Mouse (Mus musculus): ENCODE data around the gene Slc25a22.
"Not testable (repeated sequence)": the region's sequence is repeated elsewhere in the genome, so short reads cannot be mapped to it uniquely, and the experiment has no call there.

The Slc25a22 gene

DNA sequence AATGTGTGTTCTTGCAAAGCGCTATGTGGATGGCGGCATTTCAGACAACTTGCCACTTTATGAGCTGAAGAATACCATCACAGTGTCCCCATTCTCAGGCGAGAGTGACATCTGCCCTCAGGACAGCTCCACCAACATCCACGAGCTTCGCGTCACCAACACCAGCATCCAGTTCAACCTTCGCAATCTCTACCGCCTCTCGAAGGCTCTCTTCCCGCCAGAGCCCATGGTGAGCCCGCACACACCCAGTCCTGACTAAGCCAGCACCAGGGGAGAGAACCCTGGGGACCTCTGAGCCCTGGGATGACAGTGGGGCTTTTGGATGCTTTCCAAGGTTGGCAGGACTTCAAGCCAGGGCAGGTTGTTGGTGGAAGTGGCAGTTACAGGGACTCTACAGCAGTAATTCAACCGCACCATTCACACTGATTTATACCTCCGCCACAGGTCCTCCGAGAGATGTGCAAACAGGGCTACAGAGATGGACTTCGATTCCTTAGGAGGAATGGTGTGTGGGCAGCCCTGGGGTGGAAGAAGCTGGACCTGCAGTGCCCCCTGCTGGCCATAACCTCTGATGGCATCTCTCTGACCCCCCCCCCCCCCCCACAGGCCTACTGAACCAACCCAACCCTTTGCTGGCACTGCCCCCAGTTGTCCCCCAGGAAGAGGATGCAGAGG lies 20.4 kb upstream of the Slc25a22 start:
- DNase-seq (ENCODE audit: low spot score), result no peak

DNA sequence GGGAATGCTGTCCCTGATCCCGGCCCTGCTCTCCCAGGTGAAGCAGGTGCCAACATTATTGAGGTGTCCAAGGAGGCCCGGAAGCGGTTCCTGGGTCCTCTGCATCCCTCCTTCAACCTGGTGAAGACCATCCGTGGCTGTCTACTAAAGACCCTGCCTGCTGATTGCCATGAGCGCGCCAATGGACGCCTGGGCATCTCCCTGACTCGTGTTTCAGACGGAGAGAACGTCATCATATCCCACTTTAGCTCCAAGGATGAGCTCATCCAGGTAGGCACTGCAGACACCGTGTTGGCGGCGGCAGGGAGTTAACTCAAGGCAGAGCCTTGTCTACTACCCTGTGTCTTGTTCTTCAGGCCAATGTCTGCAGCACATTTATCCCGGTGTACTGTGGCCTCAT lies 19.5 kb upstream of the Slc25a22 start:
- DNase-seq (ENCODE audit: low spot score), result no peak

DNA sequence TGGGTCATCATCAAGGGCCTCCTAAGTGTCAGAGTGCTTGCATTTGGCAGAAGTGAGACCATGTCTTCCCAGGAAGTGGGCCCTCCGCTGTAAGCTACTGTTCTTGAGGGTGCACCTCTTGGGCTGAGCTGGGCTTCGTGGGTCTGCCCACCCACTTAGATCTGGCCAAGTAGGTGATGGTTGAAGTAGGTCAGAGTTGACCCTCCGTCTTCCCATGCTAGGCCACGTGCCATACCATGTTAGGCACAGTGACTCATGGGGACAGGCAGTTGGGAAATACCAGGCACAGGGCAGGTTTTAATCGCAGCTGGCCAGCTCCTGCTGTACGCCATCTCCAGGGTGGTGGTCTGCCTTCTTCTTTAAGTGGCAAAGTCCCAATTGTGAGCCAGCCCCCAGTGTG lies 19.0 kb upstream of the Slc25a22 start:
- DNase-seq (ENCODE audit: low spot score), result no peak

DNA sequence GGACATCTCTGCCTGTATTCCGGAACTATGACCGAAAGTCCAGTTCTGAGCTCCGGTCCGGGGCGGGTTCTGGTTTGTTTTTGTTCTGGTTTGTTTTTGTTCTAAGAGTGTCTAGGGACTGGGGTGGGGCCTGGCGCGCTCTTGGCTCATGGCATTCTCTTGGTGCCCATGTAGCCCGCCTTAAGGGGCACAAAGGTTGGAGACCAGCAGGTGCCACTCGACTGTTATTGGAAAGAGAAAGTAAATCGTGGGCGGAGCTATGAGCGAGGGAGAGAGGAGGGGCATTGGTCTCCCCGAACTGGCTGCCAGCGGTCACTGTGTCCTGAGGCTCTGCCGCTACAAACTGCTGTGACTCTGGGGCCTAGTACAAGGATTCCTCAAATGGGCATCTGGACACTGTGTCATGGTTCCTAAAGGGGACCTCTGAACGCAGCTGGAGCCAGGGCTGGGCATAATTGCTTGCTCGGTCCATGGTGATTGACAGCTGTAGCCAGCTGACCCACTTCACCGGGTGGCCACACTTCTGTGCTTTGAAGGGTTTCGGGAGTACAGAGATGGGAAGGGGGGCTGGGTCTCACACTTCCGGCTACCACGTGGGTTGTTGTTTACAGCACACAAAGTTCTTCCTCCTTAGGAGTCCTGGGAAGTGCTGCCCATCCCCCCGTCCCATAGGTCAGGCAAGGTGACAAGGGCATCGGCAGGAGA lies 18.1 kb upstream of the Slc25a22 start:
- no peak for DNase-seq (ENCODE audit: low spot score)

DNA sequence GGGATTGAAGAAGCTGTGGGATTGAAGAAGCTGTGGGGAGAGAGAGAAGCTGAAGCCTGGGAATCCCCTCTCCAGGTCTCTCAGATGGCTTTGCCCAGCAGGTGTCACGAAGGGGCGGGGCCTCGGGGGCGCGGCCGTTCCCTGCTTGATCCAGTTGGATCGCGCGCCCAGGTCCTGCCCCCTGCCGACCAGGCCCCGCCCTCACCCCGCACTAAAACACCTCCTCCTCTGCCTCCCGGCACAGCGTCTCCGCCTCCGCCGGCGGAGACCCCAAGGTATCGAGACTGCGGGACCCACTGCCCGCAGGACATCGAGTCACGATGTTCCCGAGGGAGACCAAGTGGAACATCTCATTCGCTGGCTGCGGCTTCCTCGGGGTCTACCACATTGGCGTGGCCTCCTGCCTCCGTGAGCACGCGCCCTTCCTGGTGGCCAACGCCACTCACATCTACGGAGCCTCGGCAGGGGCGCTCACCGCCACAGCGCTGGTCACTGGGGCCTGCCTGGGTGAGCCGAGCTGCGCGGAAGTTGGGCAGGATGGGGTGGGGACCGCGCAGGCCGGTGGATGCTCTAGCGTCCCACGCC lies 17.4 kb upstream of the Slc25a22 start, which contains the start of gene Pnpla2:
Pnpla2 (plus strand) TSS at position 232 of the 585 bp plus-strand sequence.
- peak; percentile 91 for DNase-seq (ENCODE audit: low spot score)

DNA sequence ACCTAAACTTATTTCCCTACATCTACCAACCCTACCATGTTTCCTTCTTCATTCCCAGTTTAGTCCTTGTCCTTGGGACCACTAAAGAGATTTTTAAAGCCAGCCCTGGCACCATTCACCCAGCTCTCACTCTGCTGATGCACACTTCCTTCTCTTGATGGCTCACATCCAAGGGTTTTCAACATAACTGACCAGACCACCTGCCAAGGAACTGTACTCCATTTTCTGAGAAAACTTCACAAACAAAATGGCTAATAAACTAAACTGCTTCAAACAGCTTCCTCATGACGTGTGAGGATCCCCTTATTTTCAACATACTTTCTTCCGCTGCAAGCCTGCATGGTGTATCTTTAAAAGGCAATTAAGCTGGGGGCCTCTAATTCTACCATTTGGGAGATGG lies 15.9 kb upstream of the Slc25a22 start:
- DNase-seq (ENCODE audit: low spot score), result no peak

DNA sequence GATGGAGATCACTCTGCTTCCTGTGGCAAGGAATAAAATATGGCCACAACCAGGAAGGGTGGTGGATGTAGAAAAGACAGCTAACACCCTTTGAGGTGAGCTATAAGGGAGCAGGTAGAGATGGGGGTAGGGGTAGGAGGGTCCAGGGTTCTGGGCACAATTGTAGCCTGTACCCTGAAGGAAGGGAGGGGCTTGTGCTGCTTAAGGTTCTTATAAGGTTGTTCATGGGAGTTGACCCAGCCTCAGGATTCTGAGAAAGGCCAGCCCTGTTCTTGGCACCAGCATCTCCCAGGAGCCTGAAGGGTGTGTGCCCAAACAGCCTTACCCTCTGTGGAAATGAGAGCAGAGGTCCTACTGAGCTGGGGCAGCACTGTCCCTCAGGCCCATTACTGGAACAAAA lies 14.2 kb upstream of the Slc25a22 start:
- no peak for DNase-seq (ENCODE audit: low spot score)

DNA sequence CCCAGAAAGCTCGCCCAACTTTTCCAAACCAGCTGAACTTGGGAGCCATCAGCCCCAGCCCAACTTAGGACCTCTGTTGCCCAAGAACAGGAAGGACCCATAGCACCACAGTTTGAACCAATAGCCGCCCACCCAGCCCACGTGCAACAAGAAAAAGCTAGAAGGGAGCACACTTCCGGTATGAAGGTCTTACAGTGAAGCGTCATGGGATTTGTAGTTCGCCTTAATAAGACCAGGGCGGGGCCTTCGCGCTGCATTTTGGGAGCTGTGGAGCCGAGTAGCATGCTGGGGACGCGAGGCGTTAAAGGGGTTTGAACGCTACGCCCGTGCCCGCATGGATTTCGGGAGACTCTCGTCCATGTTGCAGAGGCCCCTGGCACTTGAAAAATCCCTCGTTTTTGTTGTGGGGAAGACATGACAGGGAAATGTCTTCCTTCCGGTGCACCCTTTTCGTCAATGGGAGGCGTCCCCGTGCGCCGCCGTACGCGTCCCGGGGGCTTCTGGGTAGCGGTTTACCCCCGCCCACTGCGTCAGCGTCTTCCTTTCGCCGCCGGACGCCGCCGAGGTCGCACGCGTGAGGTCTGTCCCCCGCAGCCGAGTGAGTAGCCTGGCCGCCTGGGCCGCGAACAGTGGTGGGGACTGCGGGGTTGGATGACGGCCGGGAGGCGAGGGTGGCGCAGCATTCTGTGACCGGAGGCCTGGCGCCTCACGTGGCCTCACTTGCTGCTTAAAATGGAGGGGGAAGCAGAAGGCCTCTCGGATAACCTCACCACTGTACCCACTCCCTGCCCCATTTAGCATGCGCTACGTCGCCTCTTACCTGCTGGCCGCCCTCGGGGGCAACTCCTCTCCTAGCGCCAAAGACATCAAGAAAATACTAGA lies 9.7 kb upstream of the Slc25a22 start, which contains the start of gene Rplp2:
Rplp2 (plus strand) TSS at position 261 of the 882 bp plus-strand sequence.
- DNase-seq (ENCODE audit: low spot score), result peak; percentile 94

DNA sequence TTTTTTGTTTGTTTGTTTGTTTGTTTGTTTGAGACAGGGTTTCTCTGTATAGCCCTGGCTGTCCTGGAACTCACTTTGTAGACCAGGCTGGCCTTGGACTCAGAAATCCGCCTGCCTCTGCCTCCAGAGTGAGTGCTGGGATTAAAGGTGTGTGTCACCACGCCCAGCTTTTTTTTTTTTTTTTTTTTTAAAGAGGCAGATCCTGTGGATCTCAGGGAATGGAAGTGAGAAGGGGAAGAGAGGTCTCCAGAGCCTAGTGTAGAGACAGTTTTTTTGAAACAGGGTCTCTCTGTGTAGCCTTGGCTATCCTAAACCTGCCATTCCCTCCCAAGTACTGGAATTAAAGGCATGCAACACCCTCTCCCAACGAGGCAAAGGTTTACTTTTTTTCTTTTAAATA lies 8.7 kb upstream of the Slc25a22 start:
- not testable (repeated sequence) for DNase-seq (ENCODE audit: low spot score)

DNA sequence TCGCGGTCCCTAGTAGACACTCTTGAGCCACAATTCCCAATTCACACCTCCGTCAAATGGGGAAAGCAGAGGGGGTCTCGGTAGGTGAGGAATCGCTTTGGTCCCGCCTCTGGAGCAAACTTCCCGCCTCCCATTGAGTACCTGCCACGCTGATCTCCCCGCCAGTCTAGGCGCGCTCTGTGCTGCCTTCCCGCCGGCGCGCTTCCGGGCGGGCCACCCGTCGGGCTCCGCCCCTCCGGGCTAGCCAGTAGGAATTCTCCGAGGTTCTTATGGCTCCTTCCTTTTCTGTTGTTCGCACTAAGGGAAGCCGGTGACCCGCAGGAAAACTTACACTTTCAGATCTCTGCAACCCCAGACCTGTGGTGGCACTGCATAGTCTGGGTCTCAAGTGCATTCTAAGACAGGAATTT lies 6.1 kb upstream of the Slc25a22 start, which contains the start of gene Pidd1:
Pidd1 (minus strand) TSS at position 198 of the 410 bp plus-strand sequence.
- DNase-seq (ENCODE audit: low spot score), result no peak

DNA sequence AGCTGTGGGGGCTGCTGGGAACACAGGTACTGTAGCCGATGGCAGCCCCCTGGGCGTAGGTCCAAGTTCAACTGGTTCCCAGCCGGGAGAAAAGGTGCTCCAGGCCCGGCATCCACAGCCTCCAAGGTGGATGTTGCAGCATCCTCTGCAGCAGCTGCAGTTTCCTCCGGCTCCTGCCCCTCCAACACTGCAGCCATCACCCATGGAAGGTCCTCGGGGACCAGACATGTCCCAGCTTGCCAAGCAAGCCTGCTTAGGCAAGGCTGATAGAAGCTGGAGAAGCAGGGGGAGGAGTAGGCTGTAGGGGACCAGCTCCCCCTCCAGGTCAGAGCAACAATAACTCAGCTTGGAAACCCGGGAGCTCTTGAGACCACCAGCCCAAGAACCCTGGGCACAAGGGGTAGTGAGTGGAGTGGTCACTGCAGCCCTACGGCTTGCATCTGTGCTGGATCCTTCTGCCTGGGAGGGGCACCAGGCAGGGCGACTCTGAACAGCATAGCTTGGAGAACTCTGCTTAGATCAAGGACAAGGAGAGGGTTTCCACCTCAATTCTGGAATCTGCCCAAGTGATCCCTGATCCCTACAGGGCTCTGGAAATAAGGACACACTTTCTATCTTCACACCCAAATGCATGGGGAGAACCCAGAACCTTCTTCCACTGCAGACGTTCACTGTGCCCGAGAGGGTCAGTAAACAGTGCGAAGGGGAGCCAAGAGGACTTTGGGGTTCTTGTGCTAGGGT lies 5.6 kb upstream of the Slc25a22 start:
- no peak for DNase-seq (ENCODE audit: low spot score)

DNA sequence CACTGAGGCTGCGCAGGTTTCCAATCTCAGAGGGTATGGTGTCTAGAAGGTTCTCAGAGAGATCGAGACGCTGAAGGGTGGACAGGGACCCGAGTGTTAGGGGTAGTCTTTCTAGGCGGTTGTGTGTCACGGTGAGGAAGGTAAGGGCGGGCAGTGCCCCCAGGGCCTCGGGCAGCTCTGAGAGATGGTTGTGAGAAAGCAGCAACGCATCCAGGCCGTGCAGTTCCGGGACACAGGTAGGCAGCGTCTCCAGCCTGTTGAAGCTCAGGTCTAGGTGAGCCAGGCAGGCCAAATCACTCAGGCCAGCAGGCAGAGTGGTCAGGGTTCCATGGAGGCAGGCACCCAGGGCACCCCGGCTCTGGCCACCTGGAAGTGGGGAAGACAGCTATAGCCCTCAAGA lies 4.5 kb upstream of the Slc25a22 start:
- no peak for DNase-seq (ENCODE audit: low spot score)

DNA sequence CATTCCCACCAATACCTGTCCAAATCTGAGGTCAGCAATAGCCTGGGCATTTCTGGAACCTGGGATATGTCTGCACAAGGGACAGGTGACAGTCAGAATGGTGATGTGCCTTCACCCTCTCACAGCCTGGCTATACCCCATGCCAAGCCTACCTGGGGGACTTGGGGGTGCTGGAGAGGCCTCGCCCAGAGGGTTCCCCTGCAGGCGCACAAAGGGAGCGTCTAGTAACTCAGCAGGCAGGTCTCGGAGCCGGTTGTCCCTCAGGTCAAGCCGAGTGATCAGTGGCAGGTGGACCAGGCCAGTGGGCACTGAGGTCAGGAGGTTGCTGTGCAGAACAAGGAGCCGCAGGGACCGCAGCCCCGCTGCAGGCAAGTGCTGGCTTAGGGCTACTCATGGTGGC lies 3.8 kb upstream of the Slc25a22 start:
- no peak for DNase-seq (ENCODE audit: low spot score)

DNA sequence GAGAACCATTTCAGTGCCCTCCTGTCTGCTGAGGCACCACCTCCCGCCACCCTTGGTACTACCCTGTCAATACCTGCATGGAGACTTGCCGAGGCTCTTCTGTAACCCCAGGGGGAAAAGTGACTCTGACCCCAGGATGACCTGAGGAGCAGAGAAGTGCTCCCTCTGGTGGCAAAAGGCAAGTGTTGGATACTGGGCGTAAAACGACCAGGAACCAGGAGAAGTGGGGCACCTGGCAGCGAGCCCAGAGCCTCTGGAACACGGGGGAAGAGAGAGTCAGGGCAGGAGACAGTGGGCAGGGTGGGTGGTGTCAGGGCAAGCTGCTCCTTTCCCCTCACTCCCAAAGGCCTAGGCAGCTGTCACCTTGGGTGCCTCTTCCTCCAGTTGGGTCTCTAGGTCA lies 2.9 kb upstream of the Slc25a22 start:
- no peak for DNase-seq (ENCODE audit: low spot score)

DNA sequence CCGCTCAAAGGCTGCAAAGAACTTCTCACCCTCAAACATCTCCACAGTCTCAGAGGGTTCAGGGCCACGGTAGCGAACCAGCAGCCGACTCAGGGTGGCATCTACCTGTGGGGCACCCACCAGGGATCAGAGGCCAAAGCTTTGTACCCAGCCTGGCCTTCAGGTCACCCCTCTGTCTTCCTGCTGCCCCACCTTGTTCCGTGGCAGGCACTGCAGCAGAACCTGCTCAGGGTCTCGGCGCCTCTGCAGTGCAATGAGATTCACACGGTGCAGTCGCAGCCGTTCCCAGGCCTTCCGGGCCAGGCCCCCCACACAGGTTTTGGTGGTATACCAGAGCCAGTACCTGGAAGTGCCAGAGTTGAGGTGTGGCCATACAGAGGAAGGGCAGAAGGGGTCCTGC lies 2.1 kb upstream of the Slc25a22 start:
- DNase-seq (ENCODE audit: low spot score), result no peak

DNA sequence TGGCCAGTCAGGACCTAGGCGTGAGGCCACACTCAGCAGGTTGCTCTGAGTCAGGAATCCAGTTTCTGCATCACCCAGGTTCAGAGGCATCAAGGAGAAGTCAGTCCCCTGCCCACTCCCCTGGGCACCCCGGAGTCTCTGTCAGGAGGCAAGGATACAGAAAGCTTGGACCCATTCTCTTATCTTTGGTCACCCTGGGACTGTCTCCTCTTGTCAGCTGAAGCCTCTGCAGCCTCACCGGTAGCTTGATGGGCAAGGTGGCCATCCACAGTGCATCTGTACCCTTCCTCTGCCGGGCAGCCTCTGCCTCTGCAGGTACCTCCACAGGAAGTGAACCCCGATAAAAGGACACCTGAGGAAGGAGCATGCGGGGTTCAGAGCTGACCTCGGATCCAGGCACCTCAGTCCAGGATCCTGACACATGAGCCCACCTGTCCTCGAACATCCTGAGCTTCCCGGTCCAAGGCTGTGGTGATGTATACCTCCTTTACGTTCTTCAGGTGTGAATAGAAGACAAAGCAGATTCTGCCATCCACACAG lies 1.5 kb upstream of the Slc25a22 start:
- no peak for DNase-seq (ENCODE audit: low spot score)

DNA sequence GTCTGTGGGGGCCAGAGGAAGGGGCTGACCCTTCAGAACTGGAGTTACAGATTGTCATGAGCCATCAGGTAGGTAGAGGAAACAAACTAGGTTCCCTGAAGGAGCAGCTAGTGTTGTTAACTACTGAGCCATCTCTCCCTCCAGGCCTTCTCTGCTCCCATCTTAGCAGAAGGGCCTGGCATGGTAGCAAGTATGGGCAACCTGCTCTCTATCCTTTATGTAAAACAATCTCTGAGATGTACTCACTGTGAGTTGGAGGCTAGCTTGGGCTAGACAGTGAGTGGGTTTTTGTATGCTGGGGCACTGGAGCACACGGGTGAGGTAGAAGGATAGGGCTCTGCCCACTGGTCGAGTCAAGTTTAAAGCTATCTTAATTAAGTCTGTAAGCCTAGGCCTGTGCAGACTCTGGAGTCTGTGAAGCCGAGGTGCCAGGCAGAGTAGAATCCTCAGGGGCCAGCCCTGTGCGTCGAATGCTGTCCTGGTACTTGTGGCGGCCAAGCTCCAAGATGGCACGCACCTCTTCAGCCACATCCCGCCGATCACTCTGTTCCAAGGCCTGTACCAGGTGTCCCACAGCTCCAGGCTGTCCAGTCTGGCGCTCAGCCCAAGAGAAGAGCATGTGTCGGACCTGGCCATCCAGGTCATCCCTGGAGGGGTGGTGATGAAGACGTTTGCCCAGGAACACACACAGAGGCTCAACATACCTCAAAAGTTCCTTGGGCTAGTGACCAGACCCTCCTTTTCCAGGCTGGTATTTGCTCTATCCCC lies 693 bp upstream of the Slc25a22 start:
- no peak for DNase-seq (ENCODE audit: low spot score)

DNA sequence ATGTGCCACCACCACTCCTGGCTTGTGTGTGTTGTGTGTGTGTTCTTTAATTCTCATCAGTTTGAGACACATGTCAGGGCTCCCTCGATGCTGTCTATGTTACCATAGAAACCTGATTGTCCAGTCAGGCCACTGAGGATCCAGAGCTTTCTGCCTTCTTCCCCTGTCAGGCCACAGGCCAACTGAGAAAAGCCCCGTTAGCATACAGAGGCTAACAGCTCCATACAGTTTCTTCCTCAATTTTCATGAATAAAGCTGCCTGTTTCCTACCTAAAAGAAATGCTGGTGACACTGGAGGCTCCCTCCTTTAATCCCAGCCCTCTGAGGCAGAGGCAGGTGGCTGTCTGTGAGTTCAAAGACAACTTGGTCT lies 1.2 kb downstream of the Slc25a22 start:
- DNase-seq (ENCODE audit: low spot score), result no peak

DNA sequence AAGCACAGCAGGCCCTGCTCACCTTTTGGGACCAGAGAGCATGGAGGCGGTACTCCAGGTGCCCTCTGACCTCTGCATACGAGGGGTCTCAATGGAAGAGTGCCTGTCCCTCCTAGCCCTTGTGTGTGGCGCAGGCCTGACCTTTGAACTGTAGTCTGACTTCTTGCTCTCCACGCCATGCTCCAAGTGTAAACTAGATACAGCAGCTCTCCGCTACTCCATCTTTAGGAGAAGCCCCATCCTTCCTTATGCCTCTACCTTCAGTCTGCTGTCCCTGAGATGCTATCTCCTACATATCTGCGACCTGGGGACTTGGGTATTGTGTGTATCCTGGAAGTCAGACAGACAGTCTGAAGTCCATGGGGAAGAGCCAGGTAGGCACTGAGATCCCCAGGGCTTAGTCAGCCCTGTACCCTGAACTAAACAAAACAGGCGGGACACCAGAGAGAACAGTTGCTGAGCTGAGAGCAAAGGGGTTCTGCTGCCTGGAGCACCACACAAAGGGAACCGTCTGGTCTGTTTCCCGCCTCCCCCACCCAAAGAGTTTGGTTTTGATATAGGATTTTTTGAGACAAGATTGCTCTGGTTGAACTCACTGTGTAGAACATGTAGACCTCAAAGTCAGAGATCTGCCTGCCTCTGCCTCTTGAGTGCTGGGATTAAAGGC lies 1.7 kb downstream of the Slc25a22 start:
- no peak for DNase-seq (ENCODE audit: low spot score)
